Mouse (Mus musculus) cerebellum, adult 2 months (tissue): ENCODE measurements at regions not wholly inside any gene's neighbourhood (a gene's known extent, or its start where the extent isn't known, plus 50 kb on each side); places are given as distances from the start of the nearest gene placed in this dataset.

Experiments
- DNase-seq, 2 experiments: peaks; one replicate each; pipeline ENCODE4 v3.0.0; 2021
- H3K27ac ChIP-seq: fragments of 200-500 bp; 2 replicates; pipeline ENCODE4 v1.5.1; 2012; ENCODE audit warnings: low read length, control low read depth, inconsistent platforms; ENCODE audit not compliant: insufficient read depth
- H3K27me3 ChIP-seq: fragments of 200-500 bp; 2 replicates; pipeline ENCODE4 v1.6.1; 2012; ENCODE audit warnings: inconsistent platforms, mild to moderate bottlenecking, low read length, moderate library complexity; ENCODE audit not compliant: control insufficient read depth, insufficient read depth
- H3K4me1 ChIP-seq: fragments of 200-500 bp; 2 replicates; pipeline ENCODE4 v1.6.1; 2011; ENCODE audit warnings: low read length; ENCODE audit not compliant: control insufficient read depth, insufficient read depth
- H3K4me3 ChIP-seq: fragments of 200-500 bp; replicated peaks from 2 replicates; pipeline ENCODE3; 2011; ENCODE audit warnings: mild to moderate bottlenecking, low read depth, low read length, control low read depth; ENCODE audit not compliant: insufficient read depth
- CTCF ChIP-seq: fragments of 200-500 bp; IDR thresholded peaks from 2 replicates; pipeline ENCODE4 v1.5.1; 2011; ENCODE audit warnings: low read depth, mild to moderate bottlenecking, control low read depth, low read length, moderate library complexity, borderline replicate concordance; ENCODE audit not compliant: insufficient read depth
- POLR2A ChIP-seq: fragments of 200-500 bp; IDR thresholded peaks from 2 replicates; pipeline ENCODE4 v1.6.1; 2011; ENCODE audit warnings: low read length, control low read depth, borderline replicate concordance; ENCODE audit not compliant: insufficient read depth
- WGBS: fragments of 180-500 bp; shearing (Covaris S2); methylation state at CpG from one replicate; pipeline ENCODE4 v1.1.7; 2018; 5-methylcytosine and 5-hydroxymethylcytosine counted together

GRCm38 (mm10) chr11:64217181-64217580 is 137.9 kb upstream of the Cox10 start:
- TF ChIP-seq POLR2A, result no peak
- no peak for TF ChIP-seq CTCF
- DNase-seq, result peak; percentile 4 to 8
- WGBS, result 22% methylated on average over 2 of the region's 2 CpGs
- no peak overlapping the region for H3K27ac ChIP-seq
- no peaks in the 10 kb centered on the region for H3K4me1 ChIP-seq
- H3K27me3 ChIP-seq, result no peaks in the 10 kb centered on the region
- no peak overlapping the region for H3K4me3 ChIP-seq

- Histone ChIP-seq H3K4me1 (no peaks in the 10 kb centered on the region), H3K27me3 (no peaks in the 10 kb centered on the region), H3K4me3 (no peak overlapping the region), H3K27ac (no peak overlapping the region)
- DNase-seq, result no peak
- 72% methylated on average over 3 of the region's 3 CpGs for WGBS
- TF ChIP-seq CTCF, result no peak
- no peak for TF ChIP-seq POLR2A
Observed at GRCm38 (mm10) chr11:64210916-64211315, 131.6 kb upstream of the Cox10 start.

- Histone ChIP-seq H3K27me3 (no peaks in the 10 kb centered on the region), H3K4me3 (no peak overlapping the region), H3K4me1 (no peaks in the 10 kb centered on the region), H3K27ac (no peak overlapping the region)
- TF ChIP-seq POLR2A (no peak), CTCF (no peak)
- 32% methylated on average over 2 of the region's 2 CpGs for WGBS
- no peak for DNase-seq
Observed at GRCm38 (mm10) chr11:64208306-64208705, 129.0 kb upstream of the Cox10 start.

GRCm38 (mm10) chr11:64207358-64207864 is 128.1 kb upstream of the Cox10 start:
- Histone ChIP-seq H3K4me3 (no peak overlapping the region), H3K27ac (no peak overlapping the region), H3K27me3 (no peaks in the 10 kb centered on the region), H3K4me1 (no peaks in the 10 kb centered on the region)
- WGBS, result 43% methylated on average over 4 of the region's 4 CpGs
- no peak for DNase-seq
- TF ChIP-seq CTCF (no peak), POLR2A (no peak)

GRCm38 (mm10) chr11:64206155-64206554 is 126.9 kb upstream of the Cox10 start:
- no peak overlapping the region for H3K4me3 ChIP-seq
- no peaks in the 10 kb centered on the region for H3K4me1 ChIP-seq
- TF ChIP-seq CTCF (no peak), POLR2A (no peak)
- DNase-seq, result no peak
- H3K27ac ChIP-seq, result no peak overlapping the region
- no peaks in the 10 kb centered on the region for H3K27me3 ChIP-seq
- 46% methylated on average over 2 of the region's 2 CpGs for WGBS

GRCm38 (mm10) chr11:64205069-64205468 is 125.8 kb upstream of the Cox10 start:
- no peaks in the 10 kb centered on the region for H3K4me1 ChIP-seq
- no peak for DNase-seq
- no peak overlapping the region for H3K27ac ChIP-seq
- 95% methylated on average over 4 of the region's 4 CpGs for WGBS
- no peak for TF ChIP-seq POLR2A
- TF ChIP-seq CTCF, result no peak
- no peaks in the 10 kb centered on the region for H3K27me3 ChIP-seq
- H3K4me3 ChIP-seq, result no peak overlapping the region

- Histone ChIP-seq H3K27ac (no peak overlapping the region), H3K4me1 (no peaks in the 10 kb centered on the region), H3K27me3 (no peaks in the 10 kb centered on the region), H3K4me3 (no peak overlapping the region)
- TF ChIP-seq POLR2A (no peak), CTCF (no peak)
- DNase-seq, result no peak
- WGBS, result 88% methylated on average over 7 of the region's 7 CpGs
Observed at GRCm38 (mm10) chr11:64204305-64204704, 125.0 kb upstream of the Cox10 start.

GRCm38 (mm10) chr11:64200874-64201273 is 121.6 kb upstream of the Cox10 start:
- TF ChIP-seq CTCF (no peak), POLR2A (no peak)
- Histone ChIP-seq H3K27me3 (no peaks in the 10 kb centered on the region), H3K27ac (no peak overlapping the region), H3K4me3 (no peak overlapping the region), H3K4me1 (no peaks in the 10 kb centered on the region)
- 64% methylated on average over 6 of the region's 6 CpGs for WGBS
- no peak for DNase-seq
